Mouse (Mus musculus) neural tube, embryonic 15.5 days (tissue): ENCODE measurements around the gene Tmsb4x. TPM values are rescaled to one million over a fixed set of nuclear protein-coding genes. Genes with fewer than 3 reads are reported as not detected.

Experiments
- ATAC-seq: fragments of 200-750 bp; cut with Nextera tagmentation; 2 replicates; pipeline ENCODE4 v1.8.0; 2017; ENCODE audit warnings: mild to moderate bottlenecking, moderate TSS enrichment, moderate library complexity; ENCODE audit not compliant: low FRiP score
- H3K27ac ChIP-seq: fragments of 300-500 bp; sonication (generic); replicated peaks from 2 replicates; pipeline ENCODE4 v1.5.1; 2015; ENCODE audit warnings: mild to moderate bottlenecking, inconsistent platforms
- H3K27me3 ChIP-seq: fragments of 300-500 bp; sonication (generic); replicated peaks from 2 replicates; pipeline ENCODE4 v1.6.1; 2015; ENCODE audit warnings: inconsistent platforms
- H3K36me3 ChIP-seq: fragments of 300-500 bp; sonication (generic); 2 replicates; pipeline ENCODE4 v1.6.1; 2015; ENCODE audit warnings: inconsistent platforms
- H3K4me1 ChIP-seq: fragments of 300-500 bp; sonication (generic); 2 replicates; pipeline ENCODE4 v1.6.1; 2015; ENCODE audit warnings: inconsistent platforms
- H3K4me2 ChIP-seq: fragments of 300-500 bp; sonication (generic); 2 replicates; pipeline ENCODE4 v1.6.1; 2015; ENCODE audit warnings: inconsistent platforms, mild to moderate bottlenecking, moderate library complexity
- H3K4me3 ChIP-seq: fragments of 300-500 bp; sonication (generic); replicated peaks from 2 replicates; pipeline ENCODE4 v1.5.1; 2015; ENCODE audit warnings: mild to moderate bottlenecking, inconsistent platforms
- H3K9ac ChIP-seq: fragments of 300-500 bp; sonication (generic); replicated peaks from 2 replicates; pipeline ENCODE4 v1.6.1; 2015; ENCODE audit warnings: mild to moderate bottlenecking, inconsistent platforms
- H3K9me3 ChIP-seq: fragments of 300-500 bp; sonication (generic); replicated peaks from 2 replicates; pipeline ENCODE4 v1.6.1; 2016; ENCODE audit warnings: inconsistent platforms
- WGBS: fragments of 180-500 bp; shearing (Covaris S2); methylation state at CpG from one replicate; pipeline ENCODE4 v1.1.7; 2015; ENCODE audit warnings: mixed read lengths; 5-methylcytosine and 5-hydroxymethylcytosine counted together
- polyA plus RNA-seq: library from polyadenylated mRNA; unstranded; fragments of >200 nt; fragmentation: Nextera tagmentation; extraction: Ambion mirVana; gene quantifications from 2 replicates; pipeline ENCODE4 v1.2.1, GENCODE M21; 2015

The Tmsb4x gene
- polyA plus RNA-seq, 1 experiment from 2014 or later: 5,117 TPM

DNA sequence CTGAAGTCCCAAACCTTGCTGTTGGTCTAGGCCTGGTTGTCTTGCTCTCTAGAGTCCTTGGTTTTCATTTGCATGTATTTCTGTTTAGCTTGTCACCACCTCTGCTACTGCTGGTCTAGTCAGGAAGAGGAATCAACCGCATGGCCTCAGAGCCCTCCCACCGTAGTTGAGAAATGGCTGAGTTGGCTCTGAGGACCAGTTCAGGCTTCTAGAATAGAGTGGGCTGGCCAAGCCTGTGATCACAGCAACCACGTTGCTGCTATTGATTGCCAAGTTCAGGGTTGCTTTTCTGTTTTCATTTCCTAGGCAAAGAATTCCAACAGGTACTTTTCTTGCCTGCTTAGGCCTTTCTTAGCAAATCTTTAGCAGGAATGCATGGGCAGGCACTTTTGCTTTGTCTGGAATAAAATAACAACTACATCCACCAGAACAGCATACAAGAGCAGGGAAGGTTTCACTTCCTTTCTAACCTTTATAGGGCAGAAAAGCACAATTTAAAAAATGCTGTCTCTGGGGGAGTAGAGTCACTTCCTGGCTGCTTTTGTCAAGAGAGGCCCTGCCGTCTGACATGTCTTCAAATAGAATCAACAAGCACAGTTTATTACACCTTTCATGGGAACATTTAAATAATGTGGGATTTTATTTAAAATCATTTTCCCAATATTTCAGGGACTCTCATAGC is 29.0 kb downstream of the Tmsb4x start:
- H3K4me3 ChIP-seq: no peak overlapping the region
- ATAC-seq: no peak
- 70% methylated on average over 4 of the region's 4 CpGs for WGBS
- no peaks in the 10 kb centered on the region for H3K36me3 ChIP-seq
- H3K27ac ChIP-seq: no peak overlapping the region
- no peaks in the 10 kb centered on the region for H3K4me1 ChIP-seq
- H3K4me2 ChIP-seq: no peak overlapping the region
- peaks cover 22% of the 10 kb centered on the region; the same call in 1 of the 2 replicates for H3K27me3 ChIP-seq
- H3K9me3 ChIP-seq: no peaks in the 10 kb centered on the region
- no peak overlapping the region for H3K9ac ChIP-seq

DNA sequence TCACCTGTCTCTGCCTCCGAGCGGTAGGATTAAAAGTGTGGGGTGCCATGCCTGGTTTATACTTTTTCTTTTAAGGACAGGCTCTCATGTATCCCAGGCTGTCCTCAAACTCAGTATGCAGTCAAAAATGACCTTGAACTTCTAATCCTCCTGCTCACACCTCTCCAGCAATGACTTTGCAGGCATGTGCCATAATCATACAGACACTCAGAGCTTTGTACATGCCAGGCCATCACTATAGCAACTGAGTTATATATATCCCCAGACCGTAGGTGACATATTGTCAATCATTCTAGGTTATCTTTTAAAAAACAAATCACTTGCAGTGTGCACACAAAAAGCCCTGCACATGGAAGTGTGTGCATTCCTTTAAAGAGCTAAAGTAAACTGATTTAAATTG is 29.6 kb downstream of the Tmsb4x start:
- H3K9ac ChIP-seq: no peak overlapping the region
- H3K9me3 ChIP-seq: no peaks in the 10 kb centered on the region
- 87% methylated on average over 3 of the region's 3 CpGs for WGBS
- H3K4me2 ChIP-seq: no peak overlapping the region
- no peak for ATAC-seq
- H3K4me1 ChIP-seq: no peaks in the 10 kb centered on the region
- peaks cover 22% of the 10 kb centered on the region for H3K27me3 ChIP-seq
- H3K36me3 ChIP-seq: no peaks in the 10 kb centered on the region
- H3K27ac ChIP-seq: no peak overlapping the region
- H3K4me3 ChIP-seq: no peak overlapping the region

DNA sequence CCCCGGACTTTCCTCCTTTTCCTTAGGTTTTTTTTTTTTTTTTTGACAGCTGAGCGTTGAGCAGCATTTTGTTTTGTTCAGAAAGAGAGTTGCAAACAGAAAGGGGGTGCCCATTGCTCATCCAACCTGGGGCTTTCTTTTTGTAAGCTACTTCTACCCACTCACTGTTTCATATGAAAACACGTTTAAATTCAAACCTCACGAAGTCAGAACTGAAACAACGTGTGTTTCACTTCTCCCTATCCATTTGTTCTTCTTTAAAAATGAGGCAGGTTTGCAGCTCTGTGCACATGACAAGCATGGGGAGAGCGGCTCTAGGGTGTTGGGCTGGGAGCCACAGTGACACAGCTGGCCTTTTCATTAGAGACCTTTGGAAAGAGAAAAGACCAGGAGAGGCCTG is 33.8 kb downstream of the Tmsb4x start:
- no peak overlapping the region for H3K27ac ChIP-seq
- H3K9ac ChIP-seq: no peak overlapping the region
- H3K36me3 ChIP-seq: no peaks in the 10 kb centered on the region
- H3K9me3 ChIP-seq: no peaks in the 10 kb centered on the region
- H3K4me3 ChIP-seq: no peak overlapping the region
- WGBS: 87% methylated on average over 6 of the region's 6 CpGs
- no peak overlapping the region for H3K4me2 ChIP-seq
- no peak for ATAC-seq
- peaks cover 37% of the 10 kb centered on the region for H3K27me3 ChIP-seq
- no peaks in the 10 kb centered on the region for H3K4me1 ChIP-seq

DNA sequence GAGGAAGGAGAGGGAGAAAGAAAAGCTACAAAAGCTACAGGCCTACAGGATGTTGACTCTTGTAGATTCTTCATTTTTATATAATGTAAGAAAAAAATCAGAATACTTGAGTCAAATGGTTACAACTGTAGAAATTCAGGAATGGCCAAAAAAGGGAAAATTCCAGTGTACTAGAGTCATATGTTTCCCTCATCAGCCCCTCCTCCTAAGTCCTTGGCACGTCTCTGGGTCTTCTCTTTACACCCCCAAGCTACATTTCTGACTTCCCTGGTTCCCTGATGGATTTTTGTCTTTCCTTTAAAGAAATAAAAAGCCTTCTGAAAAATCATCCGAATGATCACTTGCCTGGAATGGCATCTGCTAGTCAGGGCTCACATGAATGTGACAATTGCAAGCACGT is 34.8 kb downstream of the Tmsb4x start:
- peaks cover 45% of the 10 kb centered on the region for H3K27me3 ChIP-seq
- H3K9ac ChIP-seq: no peak overlapping the region
- ATAC-seq: no peak
- H3K36me3 ChIP-seq: no peaks in the 10 kb centered on the region
- H3K27ac ChIP-seq: no peak overlapping the region
- WGBS: 87% methylated on average over 3 of the region's 3 CpGs
- H3K9me3 ChIP-seq: no peaks in the 10 kb centered on the region
- H3K4me2 ChIP-seq: no peak overlapping the region
- H3K4me1 ChIP-seq: no peaks in the 10 kb centered on the region
- no peak overlapping the region for H3K4me3 ChIP-seq

DNA sequence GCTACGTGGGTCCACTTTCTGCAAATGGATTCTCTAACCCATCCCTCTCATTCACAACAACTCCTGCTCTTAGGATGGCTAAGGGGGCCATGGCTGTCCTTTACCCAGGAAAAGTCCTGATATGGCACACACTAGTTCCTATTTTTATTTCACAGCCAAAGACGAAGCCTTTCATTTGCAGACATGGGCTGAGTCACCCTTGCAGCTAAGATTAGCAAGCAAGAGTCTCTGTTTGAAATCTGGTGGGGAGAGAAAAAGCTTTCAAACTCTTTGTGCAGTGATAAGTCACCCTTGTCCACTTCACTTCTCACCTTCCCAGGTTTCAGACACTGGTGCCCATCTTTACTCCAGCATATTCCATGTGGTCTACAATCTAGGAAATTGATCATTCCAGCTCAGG is 36.9 kb downstream of the Tmsb4x start:
- H3K27me3 ChIP-seq: peaks cover 46% of the 10 kb centered on the region

DNA sequence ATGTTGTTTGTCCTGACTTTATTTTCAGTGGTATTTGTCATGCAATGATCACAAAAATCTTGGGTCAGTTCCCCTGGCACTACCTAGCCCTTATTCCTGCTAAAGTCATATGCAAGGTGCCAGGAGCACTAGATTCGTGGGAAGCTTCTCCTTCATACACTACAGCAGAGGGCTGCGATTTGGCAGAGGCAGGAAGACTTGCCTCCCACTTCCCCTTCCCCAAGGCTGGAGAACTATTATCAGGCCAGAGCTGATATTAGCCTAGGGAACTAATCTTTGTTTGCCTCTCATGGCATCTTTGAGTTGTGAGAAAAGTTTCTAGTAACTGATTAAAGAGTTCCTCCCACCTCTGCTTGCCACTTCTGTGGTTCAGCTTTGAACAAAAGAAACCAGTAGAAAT is 37.8 kb downstream of the Tmsb4x start:
- H3K27ac ChIP-seq: no peak overlapping the region
- H3K4me3 ChIP-seq: no peak overlapping the region
- no peaks in the 10 kb centered on the region for H3K9me3 ChIP-seq
- peaks cover 52% of the 10 kb centered on the region for H3K27me3 ChIP-seq
- H3K9ac ChIP-seq: no peak overlapping the region
- H3K36me3 ChIP-seq: no peaks in the 10 kb centered on the region
- 87% methylated on average over 2 of the region's 2 CpGs for WGBS
- no peak overlapping the region for H3K4me2 ChIP-seq
- H3K4me1 ChIP-seq: no peaks in the 10 kb centered on the region
- ATAC-seq: no peak

More for the DNA sequence above, 36.9 kb downstream of the Tmsb4x start:
- H3K36me3 ChIP-seq: no peaks in the 10 kb centered on the region
- H3K4me3 ChIP-seq: no peak overlapping the region
- 67% methylated on average over 2 of the region's 2 CpGs for WGBS
- no peak overlapping the region for H3K4me2 ChIP-seq
- H3K4me1 ChIP-seq: no peaks in the 10 kb centered on the region
- no peak for ATAC-seq
- H3K9me3 ChIP-seq: no peaks in the 10 kb centered on the region
- H3K9ac ChIP-seq: no peak overlapping the region
- no peak overlapping the region for H3K27ac ChIP-seq

DNA sequence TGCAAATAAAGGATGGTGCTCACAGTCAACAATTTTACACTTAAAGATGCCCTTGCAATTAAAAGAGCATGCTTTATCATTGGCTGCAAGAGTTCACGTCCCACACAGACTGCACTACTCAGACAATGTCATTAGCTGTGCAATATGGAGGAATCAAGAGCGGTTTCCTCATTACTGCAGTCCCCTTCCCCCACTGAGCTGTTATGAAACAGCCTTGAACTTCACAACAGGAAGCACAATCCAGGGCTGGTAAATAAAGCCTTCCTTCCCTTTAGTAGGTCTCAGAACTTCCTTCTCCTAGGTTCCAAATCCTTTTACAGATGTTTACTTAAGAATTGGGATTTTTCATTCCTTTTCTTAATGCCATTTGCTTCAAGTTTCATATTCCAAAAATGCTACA is 41.8 kb downstream of the Tmsb4x start:
- Histone ChIP-seq H3K9ac (no peak overlapping the region), H3K4me1 (no peaks in the 10 kb centered on the region), H3K27ac (no peak overlapping the region), H3K9me3 (no peaks in the 10 kb centered on the region), H3K4me2 (no peak overlapping the region), H3K36me3 (no peaks in the 10 kb centered on the region), H3K4me3 (no peak overlapping the region), H3K27me3 (peaks cover 38% of the 10 kb centered on the region)
- 57% methylated on average over 2 of the region's 2 CpGs for WGBS
- ATAC-seq: no peak

DNA sequence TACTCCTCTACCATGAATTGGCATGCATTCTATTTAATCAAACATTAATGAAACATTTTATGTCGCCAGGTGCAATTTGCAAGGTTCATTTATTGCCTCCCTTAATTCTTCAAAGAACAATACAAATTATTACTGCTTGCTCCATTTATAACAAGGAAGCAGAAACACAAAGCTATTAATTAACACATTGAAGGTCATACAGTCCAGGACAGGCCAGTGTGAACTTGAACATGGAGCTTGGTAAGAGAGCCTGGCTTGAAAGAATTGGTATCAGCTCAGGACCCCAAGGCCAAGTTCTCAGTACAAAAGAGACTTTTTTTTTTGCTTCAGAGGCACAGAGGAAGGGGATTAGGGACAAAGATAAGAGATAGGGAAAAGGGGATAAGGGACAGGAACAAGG is 43.1 kb downstream of the Tmsb4x start:
- no peaks in the 10 kb centered on the region for H3K9me3 ChIP-seq
- H3K4me1 ChIP-seq: no peaks in the 10 kb centered on the region
- no peak overlapping the region for H3K4me2 ChIP-seq
- no peak overlapping the region for H3K9ac ChIP-seq
- no peaks in the 10 kb centered on the region for H3K36me3 ChIP-seq
- ATAC-seq: no peak
- H3K4me3 ChIP-seq: no peak overlapping the region
- peaks cover 35% of the 10 kb centered on the region for H3K27me3 ChIP-seq
- no peak overlapping the region for H3K27ac ChIP-seq
- WGBS: 74% methylated on average over 1 of the region's 1 CpGs

DNA sequence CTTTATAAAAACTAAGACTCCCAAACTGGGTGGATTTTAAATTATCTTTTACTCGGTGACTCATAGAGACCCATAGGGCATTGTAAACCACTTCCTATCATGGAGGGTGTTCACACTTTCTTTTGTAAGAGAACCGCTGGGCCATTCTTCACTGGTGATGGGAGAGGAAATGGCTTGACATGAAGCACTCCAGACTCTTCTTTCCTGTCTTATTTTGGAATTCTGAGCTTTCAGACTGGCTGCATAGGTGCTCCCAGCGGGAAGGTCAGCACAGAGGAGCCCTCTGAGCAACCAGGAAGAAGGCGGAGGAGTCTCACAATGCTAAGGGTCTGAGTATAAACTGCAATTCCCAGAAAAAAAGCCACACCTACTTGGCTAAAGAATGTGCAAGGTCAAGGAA is 51.4 kb downstream of the Tmsb4x start:
- ATAC-seq: no peak

More for the DNA sequence above, 51.4 kb downstream of the Tmsb4x start:
- Histone ChIP-seq H3K4me2 (no peak overlapping the region), H3K4me3 (no peak overlapping the region), H3K27me3 (peaks cover 17% of the 10 kb centered on the region; the same call in 1 of the 2 replicates), H3K9ac (no peak overlapping the region), H3K27ac (no peak overlapping the region), H3K4me1 (no peaks in the 10 kb centered on the region), H3K36me3 (no peaks in the 10 kb centered on the region), H3K9me3 (no peaks in the 10 kb centered on the region)
- WGBS: 77% methylated on average over 4 of the region's 4 CpGs

Other genes starting within 250 kb of the Tmsb4x start
- 0.08 TPM in 1 of 2 replicates, not detected in the other for gene Tlr8, start 55.0 kb upstream of the Tmsb4x start, polyA plus RNA-seq
- 0.52 and 1.5 TPM in 2 replicates for gene Tlr7, start 121.2 kb upstream of the Tmsb4x start, polyA plus RNA-seq
- 7.8 and 21.2 TPM in 2 replicates for gene Prps2, start 173.4 kb upstream of the Tmsb4x start, polyA plus RNA-seq